Mouse (Mus musculus): ENCODE data around the gene Efhd2.
A peak's percentile ranks its signal among the peaks of the same experiment; 100 is the strongest.

Gene Efhd2

GRCm38 (mm10) chr4:141874601-141875460 lies at the start of gene Efhd2:
TSS of gene Efhd2 (minus strand) at chr4:141874920.
- DNase-seq (ENCODE audit: low read depth, low spot score) = peak; percentile 96

- no peak for DNase-seq (ENCODE audit: low read depth, low spot score)
These were observed 49.2 kb upstream of the Efhd2 start for GRCm38 (mm10) chr4:141923961-141924360.

GRCm38 (mm10) chr4:141920391-141920790 lies 45.7 kb upstream of the Efhd2 start:
- DNase-seq (ENCODE audit: low read depth, low spot score) = no peak

GRCm38 (mm10) chr4:141917735-141918419 lies 43.2 kb upstream of the Efhd2 start:
- DNase-seq (ENCODE audit: low read depth, low spot score) = no peak

- no peak for DNase-seq (ENCODE audit: low read depth, low spot score)
These were observed 39.3 kb upstream of the Efhd2 start for GRCm38 (mm10) chr4:141914040-141914439.

GRCm38 (mm10) chr4:141913201-141913993 lies 38.7 kb upstream of the Efhd2 start:
- DNase-seq (ENCODE audit: low read depth, low spot score) = no peak

- DNase-seq (ENCODE audit: low read depth, low spot score) = no peak
These were observed 30.0 kb upstream of the Efhd2 start for GRCm38 (mm10) chr4:141904710-141905109.

- no peak for DNase-seq (ENCODE audit: low read depth, low spot score)
These were observed 27.7 kb upstream of the Efhd2 start for GRCm38 (mm10) chr4:141902479-141902858.

GRCm38 (mm10) chr4:141901711-141902478 lies 27.2 kb upstream of the Efhd2 start:
- DNase-seq (ENCODE audit: low read depth, low spot score) = no peak

GRCm38 (mm10) chr4:141900421-141900820 lies 25.7 kb upstream of the Efhd2 start:
- DNase-seq (ENCODE audit: low read depth, low spot score) = no peak

- no peak for DNase-seq (ENCODE audit: low read depth, low spot score)
These were observed 25.2 kb upstream of the Efhd2 start for GRCm38 (mm10) chr4:141899936-141900335.

GRCm38 (mm10) chr4:141898905-141899304 lies 24.2 kb upstream of the Efhd2 start:
- DNase-seq (ENCODE audit: low read depth, low spot score) = no peak

- DNase-seq (ENCODE audit: low read depth, low spot score) = no peak
These were observed 23.1 kb upstream of the Efhd2 start for GRCm38 (mm10) chr4:141897838-141898237.

GRCm38 (mm10) chr4:141897225-141897624 lies 22.5 kb upstream of the Efhd2 start:
- DNase-seq (ENCODE audit: low read depth, low spot score) = no peak

GRCm38 (mm10) chr4:141895772-141896171 lies 21.1 kb upstream of the Efhd2 start:
- DNase-seq (ENCODE audit: low read depth, low spot score) = no peak

- no peak for DNase-seq (ENCODE audit: low read depth, low spot score)
These were observed 18.6 kb upstream of the Efhd2 start for GRCm38 (mm10) chr4:141893157-141893784.

- DNase-seq (ENCODE audit: low read depth, low spot score) = no peak
These were observed 11.8 kb upstream of the Efhd2 start for GRCm38 (mm10) chr4:141886385-141886968.

GRCm38 (mm10) chr4:141885451-141885850 lies 10.7 kb upstream of the Efhd2 start:
- no peak for DNase-seq (ENCODE audit: low read depth, low spot score)

- DNase-seq (ENCODE audit: low read depth, low spot score) = no peak
These were observed 8.1 kb upstream of the Efhd2 start for GRCm38 (mm10) chr4:141882858-141883257.

- no peak for DNase-seq (ENCODE audit: low read depth, low spot score)
These were observed 7.2 kb upstream of the Efhd2 start for GRCm38 (mm10) chr4:141881950-141882349.
